In the genomic region with DNA sequence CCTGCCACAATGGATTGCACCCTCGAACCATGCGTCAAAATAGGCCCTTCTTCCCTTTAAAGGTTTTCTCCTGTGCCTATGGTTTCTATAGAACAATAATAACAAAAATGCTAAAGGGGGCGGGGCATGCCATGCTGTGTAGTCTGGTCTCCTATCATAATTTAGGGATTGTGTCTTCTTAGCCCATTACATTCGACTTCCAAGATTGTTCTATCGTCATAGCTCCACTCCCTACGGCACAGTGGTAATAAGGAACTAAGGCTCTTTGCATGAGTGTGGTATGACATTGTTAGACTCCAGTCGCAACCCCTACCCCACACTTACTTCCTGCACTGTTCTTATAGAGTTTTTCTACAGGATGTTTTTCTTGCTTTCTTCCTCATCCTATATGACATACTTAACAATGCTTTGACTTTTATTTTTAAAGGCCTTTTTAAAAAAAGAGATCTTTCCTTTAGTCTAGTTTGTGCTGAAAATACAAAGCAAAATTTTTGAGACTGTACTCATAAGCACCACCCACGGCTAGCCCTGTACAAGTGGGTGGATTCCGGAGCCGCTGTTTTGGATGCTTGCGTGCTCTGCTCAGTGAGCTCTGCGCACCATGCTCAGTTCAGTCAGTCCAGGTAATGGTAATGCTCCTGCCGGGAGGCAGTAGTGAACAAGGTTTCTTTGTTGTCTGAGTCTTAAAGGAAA, we compare ENCODE assay signal across 8 mouse cellular contexts. TPM values are rescaled to one million over a fixed set of nuclear protein-coding genes. Genes with fewer than 3 reads are reported as not detected.
DNase-seq lines count a peak whose midpoint lies in the region; ATAC-seq lines count a peak whose summit lies in the region.

No protein-coding gene starts in this region.

- peaks cover 13% of the 10 kb centered on the region for H3K4me1 ChIP-seq in hindbrain, embryonic 12.5 days
- no peaks in the 10 kb centered on the region for H3K4me1 ChIP-seq in liver, embryonic 12.5 days
- peaks cover 5% of the 10 kb centered on the region; the same call in 1 of the 2 replicates for H3K4me1 ChIP-seq in stomach, embryonic 15.5 days

- H3K9ac ChIP-seq in hindbrain, embryonic 12.5 days: no peak overlapping the region
- H3K9ac ChIP-seq in liver, embryonic 12.5 days: no peak overlapping the region
- H3K9ac ChIP-seq in stomach, embryonic 15.5 days: no peak overlapping the region

- ATAC-seq in hindbrain, embryonic 12.5 days (ENCODE audit: low FRiP score): peak; percentile 78
- no peak for ATAC-seq in liver, embryonic 12.5 days
- no peak for ATAC-seq in stomach, embryonic 15.5 days (ENCODE audit: insufficient read depth, low FRiP score, low read depth)
- ATAC-seq in inflammation-experienced regulatory T-cells, adult 6 months: no peak

- H3K36me3 ChIP-seq in hindbrain, embryonic 12.5 days: no peaks in the 10 kb centered on the region
- H3K36me3 ChIP-seq in liver, embryonic 12.5 days: no peaks in the 10 kb centered on the region
- H3K36me3 ChIP-seq in stomach, embryonic 15.5 days: no peaks in the 10 kb centered on the region

- H3K4me3 ChIP-seq in hindbrain, embryonic 12.5 days: peak overlapping the region; percentile 22
- H3K4me3 ChIP-seq in liver, embryonic 12.5 days: peak overlapping the region; percentile 12; the same call in 1 of the 2 replicates
- peak overlapping the region; percentile 27 for H3K4me3 ChIP-seq in stomach, embryonic 15.5 days (replicated peaks)

- no peak overlapping the region for H3K27ac ChIP-seq in hindbrain, embryonic 12.5 days
- H3K27ac ChIP-seq in liver, embryonic 12.5 days: no peak overlapping the region
- no peak overlapping the region for H3K27ac ChIP-seq in stomach, embryonic 15.5 days

- DNase-seq in cerebellum, postnatal 14 days: peak; percentile 5 to 11
- no peak for DNase-seq in cerebellum, adult 9-10 months
- peak; percentile 79 for DNase-seq in brain, adult 2 months (ENCODE audit: low read depth, low spot score)
- no peak for DNase-seq in adrenal gland, adult 8-10 months

- no peaks in the 10 kb centered on the region for H3K9me3 ChIP-seq in hindbrain, embryonic 12.5 days (replicated peaks)
- no peaks in the 10 kb centered on the region for H3K9me3 ChIP-seq in liver, embryonic 12.5 days (replicated peaks)
- no peaks in the 10 kb centered on the region for H3K9me3 ChIP-seq in stomach, embryonic 15.5 days

- WGBS in hindbrain, embryonic 12.5 days: 29% methylated on average over 13 of the region's 13 CpGs
- WGBS in liver, embryonic 12.5 days (ENCODE audit: insufficient replicate concordance): 26% methylated on average over 13 of the region's 13 CpGs
- 27% methylated on average over 13 of the region's 13 CpGs for WGBS in stomach, embryonic 15.5 days

- no peaks in the 10 kb centered on the region for H3K27me3 ChIP-seq in hindbrain, embryonic 12.5 days
- H3K27me3 ChIP-seq in liver, embryonic 12.5 days (replicated peaks): peaks cover 19% of the 10 kb centered on the region
- 0 out of 2 replicates have a peak, but pooled peaks cover 8% of the 10 kb centered on the region for H3K27me3 ChIP-seq in stomach, embryonic 15.5 days (replicated peaks)

- peak overlapping the region; percentile 54 for H3K4me2 ChIP-seq in hindbrain, embryonic 12.5 days (replicated peaks)
- peak overlapping the region; percentile 42 for H3K4me2 ChIP-seq in liver, embryonic 12.5 days
- peak overlapping the region; percentile 53 for H3K4me2 ChIP-seq in stomach, embryonic 15.5 days

RNA-seq across cellular contexts. Expression of gene Mtnr1a, which starts 40.6 kb away (rescaled TPM):
- polyA plus RNA-seq in hindbrain, embryonic 12.5 days (2016; fragmentation: Nextera tagmentation; extraction: Ambion mirVana): 0.22 TPM in 1 of 2 replicates, not detected in the other
- not detected in 2 replicates for polyA plus RNA-seq in liver, embryonic 12.5 days (2016; fragmentation: Nextera tagmentation; extraction: Ambion mirVana)
- polyA plus RNA-seq in stomach, embryonic 15.5 days (2015; fragmentation: Nextera tagmentation; extraction: Ambion mirVana): 0.35 and 0.54 TPM in 2 replicates
- total RNA-seq in adrenal gland, adult 8-10 months (2022): not detected
- polyA plus RNA-seq in inflammation-experienced regulatory T-cells, adult 6 months (2017; shearing (Covaris generic)): not detected

Comparison
In these comparisons a context has a peak if more than half of its experiments do, and no peak if none do; other contexts are left out.
1. DNase-seq: peak in cerebellum, postnatal 14 days (2 of 2) and brain, adult 2 months (single experiment); none in cerebellum, adult 9-10 months (single experiment) and adrenal gland, adult 8-10 months (single experiment).
2. Peak in every context shown above with its lines, with median percentiles within 50 percentile points of each other: H3K4me2 ChIP-seq and H3K4me3 ChIP-seq.